Mouse (Mus musculus) regulatory T cell (primary cell): Measurements from ENCODE around the gene Usp29.

Experiments
- in situ Hi-C: fragments of 300-600 bp; cut with MboI, MseI; formaldehyde crosslinking; loops from one replicate; pipeline ENCODE4 v1.15.1; 2025; ENCODE audit warnings: high pct_unique_total_duplicates

Usp29 gene

DNA sequence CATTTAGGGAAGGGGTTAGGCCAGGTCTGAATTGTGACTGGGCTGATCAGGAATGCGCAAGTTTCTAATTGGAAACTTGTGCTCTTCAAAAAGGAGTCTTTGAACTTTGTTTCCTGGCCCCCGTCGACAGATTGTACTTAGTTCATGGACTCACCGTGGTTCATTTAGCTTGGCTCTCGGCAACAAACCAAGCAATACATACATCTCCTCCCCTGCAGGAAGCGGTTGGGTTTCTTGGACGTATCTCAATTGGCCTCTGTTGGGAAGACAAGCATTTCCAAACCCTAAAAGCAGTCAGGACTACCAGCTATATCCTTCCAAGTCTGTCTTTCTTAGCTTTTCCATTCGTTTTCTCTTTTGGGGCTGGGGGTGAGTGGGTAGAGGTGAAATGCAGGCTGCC, 84.6 kb downstream of the Usp29 start:
- in situ Hi-C loops: loop anchor here (5.0 kb wide), 1 partner anchor 1233 kb away; no protein-coding TSS in a partner anchor

DNA sequence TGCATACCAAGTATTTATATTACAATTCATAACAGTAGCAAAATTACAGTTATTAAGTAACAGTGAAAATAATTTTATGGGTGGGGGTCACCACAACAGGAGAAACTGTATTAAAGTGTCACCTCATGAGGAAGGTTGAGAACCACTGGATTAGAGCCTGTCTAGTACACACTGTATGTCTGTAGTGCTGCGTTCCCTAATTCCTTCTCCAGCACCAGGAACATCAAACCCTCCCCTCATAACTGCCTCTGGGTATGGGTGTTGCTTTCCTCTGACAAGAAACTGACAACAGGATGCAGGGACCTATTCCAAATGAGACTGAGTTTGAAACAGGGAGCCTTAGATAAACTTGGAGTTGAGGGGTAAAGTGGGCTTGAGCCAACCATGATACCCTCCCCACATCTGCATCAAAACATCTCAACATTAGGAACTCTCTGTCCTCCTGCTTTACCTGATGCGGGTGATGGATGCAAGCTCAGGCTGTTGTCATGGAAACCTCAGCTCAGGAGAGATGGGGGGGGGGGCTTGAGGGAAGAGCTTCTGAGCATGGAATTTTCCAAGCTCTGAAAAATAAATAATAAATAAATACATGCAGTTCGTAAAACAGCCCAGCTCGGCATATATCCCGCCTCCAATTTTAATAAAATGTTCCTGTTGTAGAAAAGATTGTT, 86.5 kb downstream of the Usp29 start:
- in situ Hi-C loops: no loop called here

DNA sequence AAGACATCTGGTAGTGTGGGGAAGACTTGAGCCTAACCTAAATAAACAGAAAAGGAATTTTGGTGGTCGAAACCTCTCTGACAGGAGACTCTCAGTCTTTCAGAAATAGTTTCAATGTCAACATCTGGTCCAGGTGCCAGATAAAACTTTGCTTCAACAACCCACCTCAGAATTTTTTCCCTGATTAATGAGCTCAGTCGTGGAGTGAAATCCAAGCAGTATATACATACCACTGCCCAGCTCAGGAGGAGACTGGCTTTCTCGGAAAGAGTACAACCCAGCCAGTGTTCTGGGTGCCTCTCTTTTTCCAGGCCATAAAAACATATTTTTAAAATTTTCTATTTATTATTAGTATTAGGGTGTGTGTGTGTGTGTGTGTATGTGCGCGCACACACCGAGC, 89.9 kb downstream of the Usp29 start:
- in situ Hi-C loops: no loop called here

DNA sequence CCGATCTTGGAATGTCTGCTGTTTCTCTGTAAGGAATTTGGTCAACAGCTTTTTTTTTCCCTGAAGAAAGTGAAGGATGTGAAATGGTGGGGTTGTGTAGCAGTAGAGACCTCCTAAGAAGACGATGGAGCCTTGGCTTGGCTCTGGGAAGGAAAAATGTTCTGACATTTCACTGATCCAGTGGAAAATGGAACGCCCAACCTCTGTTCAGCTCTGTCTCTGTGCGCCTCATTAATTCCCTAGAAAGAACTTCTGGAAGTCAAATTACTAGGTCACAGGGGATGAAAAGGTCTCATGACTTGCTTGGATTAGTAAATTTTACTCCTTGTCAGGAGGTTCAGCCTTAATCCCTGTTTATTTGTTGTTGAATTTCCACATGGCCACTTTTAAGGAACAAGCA, 92.3 kb downstream of the Usp29 start:
- in situ Hi-C loops: no loop called here

DNA sequence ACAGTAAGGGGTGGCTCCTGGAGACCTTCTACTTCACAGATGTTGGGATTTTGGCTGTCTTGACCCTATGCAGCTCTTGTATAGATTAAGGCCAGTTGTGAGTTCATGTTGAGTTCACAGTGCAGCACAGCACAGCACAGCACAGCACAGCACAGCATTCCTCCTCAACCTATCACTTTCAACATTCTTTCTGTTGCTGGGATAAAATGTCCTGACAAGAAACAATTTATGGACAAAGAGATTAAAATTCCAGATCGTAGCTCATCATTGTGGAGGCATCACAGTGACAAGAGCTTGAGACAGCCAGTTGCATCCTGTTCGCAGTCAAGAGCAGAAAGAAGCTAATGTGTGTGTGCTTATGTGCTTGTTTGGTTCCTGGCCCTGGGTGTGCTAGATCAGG, 93.3 kb downstream of the Usp29 start:
- in situ Hi-C loops: no loop called here

DNA sequence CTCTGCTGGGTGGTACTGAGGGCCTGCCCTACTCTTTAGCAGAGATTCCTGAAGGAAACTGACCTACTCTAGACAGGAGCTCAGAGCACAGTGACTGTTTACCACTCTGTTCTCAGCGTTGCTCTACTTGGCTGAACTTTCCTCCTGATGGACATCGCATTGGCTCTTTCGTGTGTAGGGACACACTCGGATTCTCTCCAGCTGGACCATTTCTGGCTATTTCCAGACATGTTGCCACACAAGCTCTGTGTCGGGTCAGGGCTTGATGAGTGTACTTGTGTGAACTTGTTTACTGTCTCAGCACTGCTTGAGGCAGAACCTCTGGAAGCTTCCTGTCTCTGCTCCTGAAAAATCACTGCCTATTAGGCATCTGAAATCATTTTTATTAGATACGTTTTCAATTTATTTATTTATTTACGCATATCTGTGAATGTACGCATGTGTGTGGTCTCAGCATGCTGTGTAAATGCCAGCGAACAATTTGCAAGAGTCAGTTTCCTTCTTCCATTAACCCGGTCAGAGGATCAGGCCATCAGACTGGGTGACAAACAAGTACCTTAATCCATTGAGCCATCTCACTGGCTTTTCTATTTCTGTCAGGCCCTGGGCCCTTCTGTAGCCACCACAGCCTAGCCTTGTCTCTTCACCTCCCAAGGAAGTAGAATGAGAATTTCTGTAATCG, 95.7 kb downstream of the Usp29 start:
- in situ Hi-C loops: no loop called here

DNA sequence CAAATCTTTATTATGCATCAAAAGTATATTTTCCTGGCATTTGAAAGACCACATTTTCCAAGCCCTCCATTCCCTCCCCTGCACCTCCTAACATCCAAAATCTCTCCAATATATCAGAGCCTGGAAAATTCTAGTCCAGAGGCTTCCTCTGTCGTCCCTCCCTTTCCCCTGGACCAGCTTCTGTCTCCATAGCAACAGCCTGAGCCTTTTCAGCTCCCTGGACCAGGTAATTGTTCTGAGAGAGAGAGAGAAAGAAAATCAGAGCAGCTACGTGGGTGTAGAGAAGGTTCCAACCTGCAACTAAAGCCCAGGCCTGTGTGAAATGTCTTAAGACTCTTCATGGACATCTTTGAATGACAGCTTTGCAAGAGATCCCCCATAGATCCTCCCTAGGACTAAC, 98.8 kb downstream of the Usp29 start:
- in situ Hi-C loops: no loop called here

DNA sequence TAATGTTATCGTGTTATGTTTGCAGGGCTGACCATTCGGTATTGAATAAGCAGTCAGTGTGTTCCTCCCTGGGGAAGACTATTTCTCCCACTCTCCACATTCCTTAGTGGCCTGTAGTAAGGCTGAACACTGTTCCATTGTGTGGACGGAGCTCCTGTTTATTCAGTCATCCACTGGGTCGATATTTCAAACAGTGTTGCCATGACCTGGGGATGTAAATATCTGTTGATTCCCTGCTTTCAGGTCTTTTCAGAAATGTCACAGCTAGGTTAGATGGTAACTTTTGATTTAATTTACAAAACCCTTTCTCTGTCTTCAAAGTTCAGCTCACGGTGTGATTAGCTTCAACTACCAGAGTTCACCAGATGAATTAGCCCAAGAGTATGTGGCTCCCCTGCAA, 104.6 kb downstream of the Usp29 start:
- in situ Hi-C loops: no loop called here

DNA sequence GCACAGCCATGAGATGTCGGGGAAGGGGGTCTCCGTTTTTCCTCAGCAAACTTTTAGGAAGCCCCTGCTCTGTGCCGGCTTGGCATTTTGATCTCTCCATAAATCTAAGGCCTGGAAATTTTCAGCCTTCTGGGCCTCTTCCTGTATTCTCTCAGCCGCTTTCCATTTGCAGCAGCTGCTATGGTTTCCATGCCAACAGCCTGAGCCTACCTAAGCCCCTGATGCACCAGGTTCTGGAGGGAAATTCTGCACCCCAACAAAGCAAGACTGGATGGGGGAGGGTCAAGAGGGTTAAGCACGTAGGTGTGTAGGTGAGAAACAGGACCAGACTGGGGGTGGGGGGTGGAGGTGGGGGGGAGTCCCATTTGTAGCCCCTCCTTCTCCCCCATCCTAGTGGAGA, 105.0 kb downstream of the Usp29 start:
- in situ Hi-C loops: no loop called here

DNA sequence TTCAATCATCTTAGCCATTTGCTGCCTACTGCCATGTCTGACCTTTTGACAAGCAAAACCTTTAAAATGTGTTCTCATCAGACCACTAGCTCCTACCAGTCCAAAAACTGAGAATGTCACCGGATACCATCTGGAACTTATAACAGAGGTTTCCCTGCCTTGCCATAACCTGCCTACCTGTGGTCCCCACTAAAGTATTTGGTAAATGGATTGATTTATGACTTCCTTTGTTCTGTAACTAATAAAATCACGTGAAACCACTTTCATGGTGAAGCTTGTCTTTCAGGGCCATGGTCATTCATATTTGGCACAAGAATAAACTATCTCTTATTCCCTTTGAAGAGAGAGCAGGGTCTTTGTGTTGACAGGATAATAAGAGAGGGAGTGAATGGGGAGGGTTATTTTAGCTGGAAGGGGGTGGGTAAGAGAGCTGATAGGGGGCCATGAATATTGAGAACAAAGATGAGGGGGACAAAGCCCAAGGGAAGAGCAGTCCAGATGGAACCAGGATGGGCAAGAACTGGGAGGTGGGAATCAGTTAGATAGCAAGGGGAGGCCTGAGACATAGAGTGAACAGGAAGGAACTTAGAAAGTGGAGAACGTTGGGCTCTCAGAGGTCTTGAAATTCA, 107.0 kb downstream of the Usp29 start:
- in situ Hi-C loops: no loop called here

DNA sequence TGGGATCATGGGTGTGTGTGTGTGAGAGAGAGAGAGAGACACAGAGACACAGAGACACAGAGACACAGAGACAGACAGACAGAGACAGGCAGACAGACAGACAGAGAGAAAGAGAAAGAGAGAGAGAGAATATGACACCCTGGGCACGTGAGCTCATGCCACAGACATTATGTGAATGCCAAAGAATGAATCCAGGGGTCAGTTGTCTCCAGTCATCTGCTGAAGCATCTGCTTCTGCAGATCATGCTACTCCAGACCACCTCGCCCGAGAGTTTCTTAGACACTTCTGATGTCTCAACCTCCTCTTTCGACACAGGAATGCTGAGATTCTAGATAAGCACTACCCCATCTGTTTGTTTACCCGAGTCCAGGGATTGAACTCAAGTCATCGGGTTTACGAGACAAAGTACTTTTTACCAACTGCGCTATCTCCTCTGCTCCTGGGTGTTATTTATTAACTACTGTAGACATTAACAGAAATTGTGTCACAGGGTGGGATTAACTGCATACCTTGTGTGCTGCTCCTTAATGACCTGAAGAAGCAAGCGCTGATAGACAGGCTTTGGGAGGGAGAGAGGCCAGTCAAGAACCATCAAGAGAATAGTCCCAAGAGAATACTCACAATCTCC, 107.7 kb downstream of the Usp29 start:
- in situ Hi-C loops: no loop called here

DNA sequence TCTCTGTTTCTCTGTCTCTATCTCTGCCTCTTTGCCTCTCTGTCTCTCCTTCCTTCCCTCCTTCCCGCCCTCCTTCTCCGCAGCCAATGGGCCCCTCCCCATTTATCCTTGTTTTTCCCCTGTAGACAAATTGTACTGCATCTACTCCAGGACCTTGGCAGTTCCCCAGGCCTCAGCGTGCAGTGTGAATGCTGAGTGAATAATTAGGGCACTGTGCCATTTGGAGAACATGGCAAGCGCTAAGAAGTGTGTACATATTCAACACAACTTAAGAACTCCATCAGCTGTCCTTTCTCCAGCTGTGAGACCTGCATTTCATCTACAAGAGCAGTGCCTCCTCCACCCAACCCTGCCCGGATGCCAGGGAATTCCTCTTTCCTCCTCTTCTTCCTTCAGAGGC, 110.5 kb downstream of the Usp29 start:
- in situ Hi-C loops: no loop called here

DNA sequence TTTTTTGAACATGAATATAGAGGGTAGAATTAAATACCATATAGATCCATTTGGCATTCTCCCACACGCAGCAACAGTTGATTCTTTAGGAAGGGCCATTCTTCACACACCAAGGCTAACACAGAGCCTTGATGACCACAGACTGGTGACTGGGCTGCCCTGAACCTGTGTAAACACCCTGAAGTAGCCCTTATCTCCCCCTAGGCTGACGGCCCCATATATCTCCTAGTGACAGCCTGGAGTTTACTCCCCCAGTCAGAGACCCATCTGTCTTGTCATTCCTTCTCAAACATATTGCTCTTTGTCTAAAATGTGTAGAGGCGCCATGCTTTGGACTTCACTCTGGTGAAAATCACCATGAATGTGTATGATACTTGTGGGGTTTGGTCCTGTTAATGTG, 119.1 kb downstream of the Usp29 start:
- in situ Hi-C loops: no loop called here

DNA sequence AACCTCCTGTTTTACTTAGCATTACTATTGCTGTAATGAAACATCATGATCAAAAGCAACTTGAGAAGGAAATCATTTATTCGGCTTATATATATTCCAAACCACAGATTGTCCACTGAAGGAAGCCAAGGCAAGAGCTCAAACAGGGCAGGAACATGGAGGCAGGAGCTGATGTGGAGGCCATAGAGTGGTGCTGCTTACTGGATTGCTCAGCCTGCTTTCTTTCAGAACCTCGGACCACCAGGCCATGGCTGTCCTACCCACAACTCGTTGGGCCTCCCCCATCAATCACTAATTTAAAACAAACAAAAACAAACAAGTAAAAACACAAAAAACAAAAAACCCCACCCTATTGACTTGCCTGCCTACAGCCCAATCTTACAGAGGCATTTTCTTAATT, 119.9 kb downstream of the Usp29 start:
- in situ Hi-C loops: no loop called here

DNA sequence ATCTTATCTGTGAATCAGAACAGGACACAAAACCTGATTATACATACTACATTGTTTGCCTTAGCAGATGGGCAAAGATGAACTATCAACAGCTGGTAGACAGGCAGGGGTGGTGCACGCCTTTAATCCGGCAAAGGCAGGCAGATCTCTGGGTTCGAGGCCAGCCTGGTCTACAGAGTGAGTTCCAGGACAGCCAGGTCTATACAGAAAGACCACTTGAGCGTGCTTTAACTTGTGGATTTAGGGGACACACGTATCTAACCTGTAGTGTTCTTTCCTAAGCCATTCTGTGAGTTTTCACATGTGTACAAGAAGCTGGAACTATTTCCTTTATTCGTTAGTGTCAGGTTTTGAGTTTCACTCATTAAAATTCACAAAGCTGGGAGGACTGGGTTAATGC, 120.9 kb downstream of the Usp29 start:
- in situ Hi-C loops: no loop called here

DNA sequence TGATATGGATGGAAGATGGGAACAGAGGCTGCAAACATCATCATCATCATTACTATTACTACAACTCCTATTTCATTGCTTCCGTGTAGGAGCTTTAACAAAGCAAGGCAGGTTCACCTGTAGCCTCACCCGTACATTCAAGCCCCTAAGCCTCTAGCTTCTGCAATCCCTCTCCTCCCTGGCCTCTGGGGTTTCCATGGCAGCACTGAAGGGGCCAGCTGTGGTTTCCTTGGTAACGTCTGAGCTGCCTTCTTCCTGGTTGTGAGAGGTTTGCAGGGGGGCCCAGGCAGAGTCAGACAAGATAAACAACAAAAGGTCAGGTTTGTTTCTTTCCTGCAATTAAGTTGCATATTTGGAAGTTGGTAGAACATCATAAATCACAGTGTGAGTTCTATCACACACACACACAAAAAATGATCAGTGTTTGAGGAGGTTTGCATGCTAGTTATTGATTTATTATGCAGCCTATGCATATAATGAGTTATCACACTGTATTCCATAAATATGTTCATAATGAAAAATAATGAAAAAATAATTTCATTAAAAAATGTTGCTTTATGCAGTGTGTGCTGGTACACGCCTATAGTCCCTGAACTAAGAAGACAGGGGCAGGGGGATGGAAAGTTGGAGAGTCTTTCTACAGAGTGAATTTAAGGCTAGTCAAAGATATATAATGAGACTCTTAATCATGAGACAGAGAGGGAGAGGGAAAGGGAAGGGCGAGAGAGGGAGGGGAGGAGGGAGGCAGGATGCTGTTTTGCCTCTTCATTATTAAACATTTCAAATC, 121.5 kb downstream of the Usp29 start:
- in situ Hi-C loops: no loop called here

DNA sequence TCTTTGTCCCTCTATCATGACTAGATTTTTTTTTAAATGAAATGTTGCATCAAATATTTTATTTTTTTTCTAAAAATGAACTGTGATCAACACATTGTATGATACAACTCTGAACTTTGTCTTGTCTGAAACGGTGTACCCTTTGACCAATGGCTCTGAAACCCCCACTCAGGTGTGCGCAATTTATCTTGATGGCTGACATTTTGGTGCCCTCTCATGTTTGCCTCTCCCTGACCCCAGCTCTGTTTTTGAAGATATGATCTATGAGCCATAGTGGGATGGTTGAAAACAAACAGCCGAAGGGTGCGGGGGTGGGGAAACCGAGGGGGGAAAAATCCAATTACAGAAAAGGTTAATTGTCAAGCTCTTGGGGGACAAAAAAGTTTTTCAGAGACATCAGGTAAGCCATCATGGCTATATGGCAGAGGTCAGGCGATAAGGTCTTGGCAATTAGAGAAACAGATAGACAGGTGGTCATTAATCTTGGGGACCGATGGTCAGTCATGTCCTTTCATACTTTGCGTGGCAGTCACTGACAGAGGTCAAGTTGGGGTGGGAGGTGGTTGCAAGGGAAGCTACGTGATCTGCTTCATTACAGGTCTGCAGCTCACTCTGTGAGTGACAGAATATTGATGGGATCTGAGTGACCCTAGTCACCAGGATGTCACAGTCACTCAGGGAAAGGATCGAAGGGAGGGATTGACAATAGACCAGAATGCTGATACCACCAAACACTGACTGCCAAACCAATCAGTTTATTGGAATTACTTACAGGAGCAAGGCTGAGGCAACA, 125.4 kb downstream of the Usp29 start:
- in situ Hi-C loops: no loop called here

DNA sequence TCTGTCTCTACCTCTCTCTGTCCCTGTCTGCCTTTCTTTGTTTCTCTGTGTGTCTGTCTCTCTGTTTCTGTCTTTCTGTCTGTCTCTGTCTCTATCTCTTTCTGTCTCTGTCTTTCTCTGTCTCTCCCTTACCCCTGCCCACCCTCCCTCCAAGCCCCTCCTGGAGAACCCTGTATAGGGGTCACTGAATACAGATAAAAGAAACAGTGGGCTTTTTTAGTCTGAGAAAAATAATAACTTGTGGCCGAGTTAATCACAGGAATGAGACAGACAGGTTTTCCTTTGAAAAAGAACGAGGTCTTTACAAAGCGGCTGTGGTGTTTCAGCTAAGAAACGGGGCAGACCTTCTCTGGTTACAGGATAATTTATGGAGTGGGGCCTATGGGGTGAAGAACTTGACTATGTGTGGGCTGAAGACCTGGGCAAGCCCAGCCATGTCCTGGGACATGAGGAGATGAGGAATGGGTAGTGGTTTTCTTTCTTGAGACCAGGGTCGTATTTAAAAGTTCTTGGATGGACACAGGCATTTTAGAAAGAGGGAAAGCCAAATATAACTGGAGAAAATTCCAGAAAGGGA, 128.4 kb downstream of the Usp29 start:
- in situ Hi-C loops: no loop called here

DNA sequence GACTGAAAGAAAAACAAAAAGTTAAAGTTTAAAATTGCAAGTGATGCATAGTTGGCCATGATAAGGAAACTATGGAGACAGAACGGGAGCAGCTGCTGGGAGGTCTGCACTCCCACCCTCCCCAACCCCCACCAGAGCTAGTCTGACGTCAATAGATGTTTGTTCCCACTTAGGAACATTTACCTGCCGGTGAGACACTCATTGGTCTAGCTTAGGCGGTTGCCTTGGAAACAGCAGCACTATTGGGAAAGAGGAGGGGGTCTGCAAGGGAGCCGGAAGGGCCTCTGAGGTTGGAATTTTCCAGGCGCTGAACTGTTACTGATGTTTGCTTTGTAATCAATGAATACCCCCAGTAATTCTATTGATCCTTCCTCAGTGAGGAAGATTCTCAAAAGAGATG, 130.3 kb downstream of the Usp29 start:
- in situ Hi-C loops: loop anchor here (5.0 kb wide), 1 partner anchor 543 kb away; no protein-coding TSS in a partner anchor

DNA sequence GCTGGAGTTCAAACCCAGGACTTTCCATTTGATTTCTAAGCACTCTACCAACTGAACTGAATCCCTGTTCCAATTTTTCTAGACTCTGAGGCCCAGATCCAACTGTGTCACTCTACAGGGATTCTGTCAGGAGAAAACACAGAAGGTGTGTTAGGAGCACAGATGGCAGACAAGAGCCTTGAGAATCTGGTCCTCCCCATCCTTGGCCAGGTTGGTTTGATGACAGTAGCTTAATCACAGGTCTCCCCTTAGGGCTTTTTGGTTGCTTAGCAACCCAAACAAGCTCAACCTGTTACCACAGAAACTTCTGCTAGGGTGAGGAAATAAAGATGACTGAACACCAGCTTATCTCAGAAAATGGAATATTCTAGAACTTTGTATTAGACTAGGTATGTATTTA, 136.0 kb downstream of the Usp29 start:
- in situ Hi-C loops: no loop called here

DNA sequence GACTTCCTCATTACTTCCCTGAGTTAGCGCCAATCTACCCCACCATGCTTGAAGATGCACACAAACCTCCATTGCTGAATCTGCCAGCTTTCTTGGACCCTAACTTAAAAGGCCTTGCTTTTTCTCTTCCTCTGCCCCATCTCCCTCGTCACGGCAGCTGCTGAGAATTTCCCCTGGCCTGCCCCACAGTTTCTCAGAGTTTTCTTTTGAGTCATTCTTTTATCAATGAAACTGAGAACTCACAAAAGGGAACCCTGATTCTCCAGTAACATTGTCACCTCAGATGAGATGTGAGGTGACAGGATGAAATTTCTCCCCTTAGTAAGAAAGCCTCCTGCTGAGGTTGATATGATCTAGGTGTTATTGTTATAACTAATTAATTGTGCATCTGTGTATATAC, 138.5 kb downstream of the Usp29 start:
- in situ Hi-C loops: no loop called here
